Mouse (Mus musculus) midbrain, embryonic 12.5 days (tissue): ENCODE data around the gene Cdh13. TPM values are rescaled to one million over a fixed set of nuclear protein-coding genes. Genes with fewer than 3 reads are reported as not detected.

Experiments used
- ATAC-seq: fragments of 200-750 bp; cut with Nextera tagmentation; 2 replicates; pipeline ENCODE4 v1.8.0; 2017; ENCODE audit warnings: low read depth, moderate TSS enrichment, moderate library complexity; ENCODE audit not compliant: low FRiP score
- H3K27ac ChIP-seq: fragments of 300-500 bp; sonication (generic); replicated peaks from 2 replicates; pipeline ENCODE4 v1.5.1; 2016; ENCODE audit warnings: mild to moderate bottlenecking
- H3K27me3 ChIP-seq: fragments of 300-500 bp; sonication (generic); 2 replicates; pipeline ENCODE4 v1.6.1; 2016; ENCODE audit warnings: mild to moderate bottlenecking
- H3K36me3 ChIP-seq: fragments of 300-500 bp; sonication (generic); 2 replicates; pipeline ENCODE4 v1.6.1; 2016
- H3K4me1 ChIP-seq: fragments of 300-500 bp; sonication (generic); 2 replicates; pipeline ENCODE4 v1.6.1; 2016
- H3K4me2 ChIP-seq: fragments of 300-500 bp; sonication (generic); replicated peaks from 2 replicates; pipeline ENCODE4 v1.6.1; 2016; ENCODE audit warnings: mild to moderate bottlenecking, moderate library complexity
- H3K4me3 ChIP-seq: fragments of 300-500 bp; sonication (generic); 2 replicates; pipeline ENCODE4 v1.5.1; 2016; ENCODE audit warnings: mild to moderate bottlenecking
- H3K9ac ChIP-seq: fragments of 300-500 bp; sonication (generic); replicated peaks from 2 replicates; pipeline ENCODE4 v1.6.1; 2016; ENCODE audit warnings: mild to moderate bottlenecking, moderate library complexity
- H3K9me3 ChIP-seq: fragments of 300-500 bp; sonication (generic); 2 replicates; pipeline ENCODE4 v1.6.1; 2016; ENCODE audit warnings: mild to moderate bottlenecking
- WGBS: fragments of 180-500 bp; shearing (Covaris S2); methylation state at CpG from one replicate; pipeline ENCODE4 v1.1.7; 2016; 5-methylcytosine and 5-hydroxymethylcytosine counted together
- polyA plus RNA-seq: library from polyadenylated mRNA; unstranded; fragments of >200 nt; fragmentation: Nextera tagmentation; extraction: Ambion mirVana; gene quantifications from 2 replicates; pipeline ENCODE4 v1.2.1, GENCODE M21; 2016

Gene Cdh13
- polyA plus RNA-seq: 14.2 and 18.8 TPM in 2 replicates

GRCm38 (mm10) chr8:118283600-118284111 is at the start of gene Cdh13:
Cdh13 (plus strand) TSS chr8:118283733.
- peak within 1 kb of the TSS; percentile 71 for H3K9ac ChIP-seq
- H3K36me3 ChIP-seq: no peaks in the 10 kb centered on the region
- H3K4me2 ChIP-seq: peak within 1 kb of the TSS; percentile 86
- peaks cover 16% of the 10 kb centered on the region; the same call in 1 of the 2 replicates for H3K4me1 ChIP-seq
- H3K27ac ChIP-seq: peak within 1 kb of the TSS; percentile 63
- H3K9me3 ChIP-seq: no peaks in the 10 kb centered on the region
- peak within 1 kb of the TSS; percentile 52 for H3K4me3 ChIP-seq
- H3K27me3 ChIP-seq: peaks cover 51% of the 10 kb centered on the region
- ATAC-seq: peak; percentile 35
- WGBS: under 1% methylated on average over 33 of the region's 33 CpGs

DNA sequence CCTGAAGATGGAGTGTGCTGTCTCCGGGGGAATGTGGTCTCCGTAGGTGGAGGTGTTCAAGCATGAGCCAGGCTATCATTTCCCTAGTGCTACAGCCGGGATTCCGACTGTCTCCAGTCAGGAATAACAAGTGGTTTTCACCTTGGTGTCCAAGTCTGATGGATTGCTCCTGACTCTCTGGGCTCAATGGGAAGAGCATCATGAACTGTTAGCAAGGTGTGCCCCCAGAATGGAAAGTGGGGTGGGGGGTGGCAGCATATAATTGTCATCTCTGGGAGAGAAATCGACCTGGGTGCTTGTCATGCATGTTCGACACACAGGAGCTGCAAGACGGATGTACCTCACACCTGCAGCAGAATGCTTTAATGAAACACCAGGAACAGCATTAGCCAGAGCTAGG is 47.9 kb upstream of the Cdh13 start:
- Histone ChIP-seq H3K4me2 (no peak overlapping the region), H3K9me3 (no peaks in the 10 kb centered on the region), H3K27ac (no peak overlapping the region), H3K4me3 (no peak overlapping the region), H3K36me3 (no peaks in the 10 kb centered on the region), H3K4me1 (no peaks in the 10 kb centered on the region), H3K9ac (no peak overlapping the region), H3K27me3 (no peaks in the 10 kb centered on the region)
- ATAC-seq: no peak
- WGBS: 91% methylated on average over 7 of the region's 7 CpGs

GRCm38 (mm10) chr8:118237150-118237620 is 46.3 kb upstream of the Cdh13 start:
- H3K4me3 ChIP-seq: no peak overlapping the region
- 78% methylated on average over 11 of the region's 11 CpGs for WGBS
- no peak overlapping the region for H3K9ac ChIP-seq
- H3K36me3 ChIP-seq: no peaks in the 10 kb centered on the region
- H3K9me3 ChIP-seq: no peaks in the 10 kb centered on the region
- no peaks in the 10 kb centered on the region for H3K27me3 ChIP-seq
- H3K27ac ChIP-seq: no peak overlapping the region
- no peak for ATAC-seq
- no peak overlapping the region for H3K4me2 ChIP-seq
- H3K4me1 ChIP-seq: no peaks in the 10 kb centered on the region

DNA sequence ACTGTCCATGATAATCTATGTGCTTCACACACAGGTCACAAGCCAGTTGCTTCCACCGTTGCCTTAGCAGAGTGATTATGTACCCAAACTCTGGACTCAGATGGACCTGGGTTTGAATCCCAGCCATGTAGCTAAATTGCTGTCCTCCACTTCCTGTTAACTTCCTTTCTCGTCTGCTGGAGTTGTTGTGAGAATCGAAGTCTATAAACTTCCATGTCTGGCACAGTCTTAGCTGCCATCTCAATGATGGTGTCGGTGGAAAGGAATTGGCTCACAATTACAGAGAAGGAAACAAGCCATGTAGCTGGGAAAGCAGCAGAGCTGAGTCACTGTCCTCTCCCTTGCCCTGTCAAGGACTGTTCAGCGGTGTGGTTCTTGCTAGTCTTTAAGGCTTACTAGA is 45.4 kb upstream of the Cdh13 start:
- ATAC-seq: no peak
- no peaks in the 10 kb centered on the region for H3K36me3 ChIP-seq
- H3K9me3 ChIP-seq: no peaks in the 10 kb centered on the region
- no peak overlapping the region for H3K27ac ChIP-seq
- WGBS: 90% methylated on average over 5 of the region's 5 CpGs
- H3K9ac ChIP-seq: no peak overlapping the region
- H3K4me3 ChIP-seq: no peak overlapping the region
- no peaks in the 10 kb centered on the region for H3K4me1 ChIP-seq
- H3K4me2 ChIP-seq: no peak overlapping the region
- no peaks in the 10 kb centered on the region for H3K27me3 ChIP-seq

- Histone ChIP-seq H3K9me3 (no peaks in the 10 kb centered on the region), H3K27ac (no peak overlapping the region), H3K4me1 (no peaks in the 10 kb centered on the region), H3K4me2 (no peak overlapping the region), H3K27me3 (no peaks in the 10 kb centered on the region), H3K36me3 (no peaks in the 10 kb centered on the region), H3K4me3 (no peak overlapping the region), H3K9ac (no peak overlapping the region)
- no peak for ATAC-seq
- WGBS: 68% methylated on average over 1 of the region's 1 CpGs
Observed at GRCm38 (mm10) chr8:118239186-118239585, 44.3 kb upstream of the Cdh13 start.

- ATAC-seq: no peak
- Histone ChIP-seq H3K4me1 (no peaks in the 10 kb centered on the region), H3K36me3 (no peaks in the 10 kb centered on the region), H3K9ac (no peak overlapping the region), H3K4me3 (no peak overlapping the region), H3K27ac (no peak overlapping the region), H3K27me3 (no peaks in the 10 kb centered on the region), H3K4me2 (no peak overlapping the region), H3K9me3 (no peaks in the 10 kb centered on the region)
- WGBS: 82% methylated on average over 5 of the region's 5 CpGs
Observed at GRCm38 (mm10) chr8:118249319-118249718, 34.2 kb upstream of the Cdh13 start.

GRCm38 (mm10) chr8:118249923-118250322 is 33.6 kb upstream of the Cdh13 start:
- no peak for ATAC-seq
- Histone ChIP-seq H3K4me1 (no peaks in the 10 kb centered on the region), H3K36me3 (no peaks in the 10 kb centered on the region), H3K9ac (no peak overlapping the region), H3K9me3 (no peaks in the 10 kb centered on the region), H3K27me3 (no peaks in the 10 kb centered on the region), H3K4me3 (no peak overlapping the region), H3K4me2 (no peak overlapping the region), H3K27ac (no peak overlapping the region)
- WGBS: 91% methylated on average over 7 of the region's 7 CpGs

DNA sequence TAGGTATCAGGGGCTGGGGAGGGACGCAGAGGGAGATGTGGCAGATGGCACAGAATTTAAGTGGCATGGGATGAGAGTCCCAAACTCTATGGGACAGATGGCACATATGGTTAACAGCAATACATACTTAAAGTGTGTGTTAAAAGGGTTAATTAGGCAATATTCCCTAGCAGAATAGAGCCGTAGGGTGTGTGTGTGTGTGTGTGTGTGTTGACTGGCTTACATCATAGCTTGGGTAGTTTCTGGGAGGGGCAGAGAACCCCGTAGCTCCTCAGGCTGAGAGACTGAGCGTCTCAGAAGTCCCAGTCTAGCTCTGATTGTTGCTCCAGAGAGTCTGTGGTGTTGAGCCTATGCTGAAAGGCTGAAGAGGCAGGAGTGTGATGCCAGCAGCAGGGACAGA is 20.4 kb upstream of the Cdh13 start:
- Histone ChIP-seq H3K4me2 (no peak overlapping the region), H3K36me3 (no peaks in the 10 kb centered on the region), H3K4me1 (no peaks in the 10 kb centered on the region), H3K9me3 (no peaks in the 10 kb centered on the region), H3K4me3 (no peak overlapping the region), H3K9ac (no peak overlapping the region), H3K27me3 (0 out of 2 replicates have a peak, but pooled peaks cover 4% of the 10 kb centered on the region), H3K27ac (no peak overlapping the region)
- no peak for ATAC-seq
- 71% methylated on average over 4 of the region's 4 CpGs for WGBS

DNA sequence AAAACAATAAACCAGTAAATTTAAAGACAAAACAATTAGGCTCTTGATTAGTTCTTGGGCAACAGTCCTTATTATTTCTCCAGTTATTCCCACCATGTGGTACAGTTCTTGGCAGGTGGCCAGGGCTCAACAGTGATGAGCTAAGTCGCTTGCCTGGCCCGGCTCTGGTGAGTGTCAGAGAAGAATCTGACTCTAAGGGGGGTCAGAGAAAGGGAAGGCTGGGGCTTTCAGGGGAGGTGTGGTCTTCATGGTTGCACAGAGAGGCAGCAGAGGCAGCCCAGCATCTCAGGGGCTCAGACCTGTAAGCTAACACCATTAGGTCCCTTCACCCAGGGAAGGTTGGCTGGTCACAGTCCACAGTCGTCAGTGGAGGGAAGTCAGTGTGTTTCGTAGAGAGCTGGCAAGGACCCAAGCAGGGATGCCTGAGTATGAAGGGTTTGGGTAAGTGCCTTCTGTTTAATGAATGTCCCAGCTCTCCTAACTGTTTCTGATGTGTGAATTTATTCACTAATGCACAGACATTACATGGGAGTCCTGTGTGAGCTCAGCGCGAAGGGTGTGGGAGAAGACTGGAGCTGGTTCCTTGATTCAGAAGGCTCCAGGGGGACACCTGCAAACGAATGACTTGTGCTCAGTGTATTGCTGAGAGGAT is 12.7 kb upstream of the Cdh13 start:
- Histone ChIP-seq H3K9ac (no peak overlapping the region), H3K36me3 (no peaks in the 10 kb centered on the region), H3K27me3 (0 out of 2 replicates have a peak, but pooled peaks cover 4% of the 10 kb centered on the region), H3K27ac (no peak overlapping the region), H3K4me2 (no peak overlapping the region), H3K4me1 (peaks cover 15% of the 10 kb centered on the region), H3K9me3 (no peaks in the 10 kb centered on the region), H3K4me3 (no peak overlapping the region)
- 69% methylated on average over 7 of the region's 7 CpGs for WGBS
- no peak for ATAC-seq

- H3K36me3 ChIP-seq: no peaks in the 10 kb centered on the region
- no peaks in the 10 kb centered on the region for H3K9me3 ChIP-seq
- H3K4me3 ChIP-seq: no peak overlapping the region
- H3K9ac ChIP-seq: no peak overlapping the region
- H3K27ac ChIP-seq: no peak overlapping the region
- H3K4me1 ChIP-seq: peaks cover 15% of the 10 kb centered on the region
- 78% methylated on average over 1 of the region's 1 CpGs for WGBS
- H3K27me3 ChIP-seq: no peaks in the 10 kb centered on the region
- no peak overlapping the region for H3K4me2 ChIP-seq
- ATAC-seq: no peak
Observed at GRCm38 (mm10) chr8:118272493-118272892, 11.0 kb upstream of the Cdh13 start.

- Histone ChIP-seq H3K9ac (no peak overlapping the region), H3K27me3 (peaks cover 4% of the 10 kb centered on the region; the same call in 1 of the 2 replicates), H3K9me3 (no peaks in the 10 kb centered on the region), H3K4me1 (peaks cover 15% of the 10 kb centered on the region), H3K4me3 (no peak overlapping the region), H3K27ac (peak overlapping the region; percentile 7; the same call in 1 of the 2 replicates), H3K4me2 (0 out of 2 replicates have a peak overlapping the region, but pooled peaks have one; percentile 2), H3K36me3 (no peaks in the 10 kb centered on the region)
- ATAC-seq: peak; percentile 42; the same call in 1 of the 2 replicates
- WGBS: 54% methylated on average over 9 of the region's 9 CpGs
Observed at GRCm38 (mm10) chr8:118274243-118274642, 9.3 kb upstream of the Cdh13 start.

DNA sequence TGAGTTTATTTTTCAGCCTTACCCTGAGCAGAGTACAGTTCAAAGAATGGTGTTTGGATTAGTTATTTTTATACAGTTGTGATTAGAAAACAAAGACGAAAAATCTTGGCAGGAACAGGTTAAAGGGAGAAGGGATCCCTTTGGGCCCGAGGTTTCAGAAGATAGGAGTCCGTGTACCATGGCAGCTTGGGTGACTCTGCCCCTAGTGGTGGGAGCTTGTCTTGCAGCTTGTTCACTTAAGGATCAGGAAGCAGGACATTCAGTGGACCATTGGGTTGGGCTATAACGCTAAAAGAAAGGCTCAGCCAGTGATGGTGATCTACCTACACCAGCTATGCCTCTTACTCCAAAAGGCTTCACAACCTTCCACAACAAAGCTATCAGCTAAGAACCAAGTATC is 8.8 kb upstream of the Cdh13 start:
- Histone ChIP-seq H3K4me3 (no peak overlapping the region), H3K27ac (no peak overlapping the region), H3K9ac (no peak overlapping the region), H3K27me3 (peaks cover 4% of the 10 kb centered on the region; the same call in 1 of the 2 replicates), H3K4me1 (peaks cover 15% of the 10 kb centered on the region), H3K9me3 (no peaks in the 10 kb centered on the region), H3K36me3 (no peaks in the 10 kb centered on the region), H3K4me2 (no peak overlapping the region)
- peak; percentile 55; the same call in 1 of the 2 replicates for ATAC-seq
- 7% methylated on average over 4 of the region's 4 CpGs for WGBS
